Mouse (Mus musculus): ENCODE results near the gene Pakap. TPM values are rescaled to one million over a fixed set of nuclear protein-coding genes. Genes with fewer than 3 reads are reported as not detected.

Pakap gene
- polyA plus RNA-seq, 1 experiment from 2014 or later = 1.4 TPM

DNA sequence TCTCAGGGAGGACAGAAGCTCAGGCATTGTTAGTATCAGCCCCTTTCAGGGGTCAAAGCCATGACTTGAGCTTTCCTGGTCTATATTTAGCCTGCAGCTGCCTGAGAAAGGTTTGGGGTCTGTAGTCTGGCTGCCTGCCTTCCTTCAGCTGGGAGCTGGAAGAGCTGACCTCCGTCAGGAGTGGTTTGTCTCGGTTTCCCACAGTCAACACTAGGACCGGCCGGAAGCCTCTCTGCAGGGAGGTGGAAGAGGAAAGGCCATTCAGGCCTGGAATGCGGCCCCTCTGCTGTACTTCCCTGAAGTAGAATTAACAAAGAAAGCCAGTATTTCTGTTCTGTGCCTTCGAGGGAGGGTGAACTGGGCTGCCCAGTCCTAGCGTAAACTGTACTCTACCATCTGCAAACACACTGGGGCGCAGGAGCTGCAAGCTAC lies 279.0 kb downstream of the Pakap start:
- H3K27me3 ChIP-seq = no peaks in the 10 kb centered on the region
- H3K9ac ChIP-seq = no peak overlapping the region
- WGBS (ENCODE audit: insufficient replicate concordance) = 47% methylated on average over 8 of the region's 8 CpGs
- no peaks in the 10 kb centered on the region for H3K36me3 ChIP-seq (replicated peaks)
- no peaks in the 10 kb centered on the region for H3K9me3 ChIP-seq (replicated peaks)
- H3K27ac ChIP-seq (replicated peaks) = no peak overlapping the region
- ATAC-seq (ENCODE audit: insufficient read depth) = 0 out of 2 replicates have a peak, but pooled peaks have one; percentile 25
- H3K4me1 ChIP-seq (replicated peaks) = 0 out of 2 replicates have a peak, but pooled peaks cover 10% of the 10 kb centered on the region
- H3K4me3 ChIP-seq (replicated peaks) = no peak overlapping the region
- 0 out of 2 replicates have a peak overlapping the region, but pooled peaks have one; percentile 5 for H3K4me2 ChIP-seq

DNA sequence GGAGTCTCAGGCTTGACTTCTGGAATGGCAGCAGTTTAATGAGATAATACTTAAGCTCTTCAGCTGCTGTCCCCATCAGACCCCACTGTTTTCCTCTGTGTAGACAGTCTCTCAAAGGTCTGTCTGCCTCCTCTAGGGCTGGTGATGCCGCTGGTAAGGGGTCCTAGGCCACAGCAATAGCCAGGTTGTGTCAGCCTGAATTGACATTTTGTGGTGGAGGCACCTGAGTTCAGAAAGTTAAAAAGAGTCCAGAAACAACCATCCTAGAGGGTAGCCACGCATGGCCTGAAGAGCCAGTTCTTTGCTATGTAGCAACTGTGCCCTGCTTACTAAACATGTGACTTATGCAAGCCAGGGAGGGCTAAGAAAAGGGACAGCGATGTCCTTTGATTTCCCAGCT lies 279.7 kb downstream of the Pakap start:
- Histone ChIP-seq H3K27ac (replicated peaks) (no peak overlapping the region), H3K4me2 (no peak overlapping the region), H3K27me3 (no peaks in the 10 kb centered on the region), H3K4me3 (replicated peaks) (no peak overlapping the region), H3K9me3 (replicated peaks) (no peaks in the 10 kb centered on the region), H3K9ac (no peak overlapping the region), H3K4me1 (replicated peaks) (0 out of 2 replicates have a peak, but pooled peaks cover 10% of the 10 kb centered on the region), H3K36me3 (replicated peaks) (no peaks in the 10 kb centered on the region)
- 73% methylated on average over 3 of the region's 3 CpGs for WGBS (ENCODE audit: insufficient replicate concordance)
- no peak for ATAC-seq (ENCODE audit: insufficient read depth)

- Histone ChIP-seq H3K4me1 (replicated peaks) (0 out of 2 replicates have a peak, but pooled peaks cover 10% of the 10 kb centered on the region), H3K4me2 (no peak overlapping the region), H3K27ac (replicated peaks) (no peak overlapping the region), H3K27me3 (no peaks in the 10 kb centered on the region), H3K9me3 (replicated peaks) (no peaks in the 10 kb centered on the region), H3K9ac (no peak overlapping the region), H3K36me3 (replicated peaks) (no peaks in the 10 kb centered on the region), H3K4me3 (replicated peaks) (no peak overlapping the region)
- no peak for ATAC-seq (ENCODE audit: insufficient read depth)
- 32% methylated on average over 6 of the region's 6 CpGs for WGBS (ENCODE audit: insufficient replicate concordance)
Observed at GRCm38 (mm10) chr4:57849465-57849864, 281.5 kb downstream of the Pakap start.

- Histone ChIP-seq H3K36me3 (replicated peaks) (no peaks in the 10 kb centered on the region), H3K9me3 (replicated peaks) (no peaks in the 10 kb centered on the region), H3K4me2 (no peak overlapping the region), H3K27me3 (no peaks in the 10 kb centered on the region), H3K9ac (no peak overlapping the region), H3K4me3 (replicated peaks) (no peak overlapping the region), H3K27ac (replicated peaks) (no peak overlapping the region), H3K4me1 (replicated peaks) (0 out of 2 replicates have a peak, but pooled peaks cover 6% of the 10 kb centered on the region)
- ATAC-seq (ENCODE audit: insufficient read depth) = no peak
- WGBS (ENCODE audit: insufficient replicate concordance) = 64% methylated on average over 1 of the region's 1 CpGs
Observed at GRCm38 (mm10) chr4:57851731-57852130, 283.8 kb downstream of the Pakap start.

DNA sequence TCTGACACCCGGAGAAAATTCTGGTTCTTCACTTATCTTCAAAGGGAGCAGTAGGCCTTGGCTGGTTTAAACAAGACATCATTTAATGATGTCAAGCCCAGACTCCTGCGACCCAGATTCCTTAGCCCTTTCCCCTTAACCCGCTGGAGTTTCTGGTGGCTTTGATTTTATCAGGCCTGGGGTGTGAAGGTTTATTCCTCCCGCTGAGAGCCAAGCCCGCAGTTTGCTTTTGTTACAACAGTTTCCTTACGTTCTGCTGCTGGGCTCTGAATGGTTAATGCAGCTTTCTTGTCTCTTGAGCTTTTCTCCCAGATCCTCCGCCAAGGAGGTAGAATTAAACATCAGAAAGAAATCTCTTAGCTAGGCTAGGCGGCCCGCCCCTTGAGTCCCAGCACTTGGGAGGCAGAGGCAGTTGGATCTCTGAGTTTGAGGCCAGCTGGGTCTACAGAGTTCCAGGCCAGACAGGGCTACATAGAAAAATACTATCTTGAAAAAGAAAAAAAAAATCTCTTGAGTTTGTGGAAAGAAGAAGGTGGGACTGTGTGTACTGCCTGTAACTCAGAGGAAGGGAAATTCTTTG lies 284.6 kb downstream of the Pakap start:
- 57% methylated on average over 9 of the region's 9 CpGs for WGBS (ENCODE audit: insufficient replicate concordance)
- no peak overlapping the region for H3K4me3 ChIP-seq (replicated peaks)
- H3K27ac ChIP-seq (replicated peaks) = no peak overlapping the region
- no peaks in the 10 kb centered on the region for H3K27me3 ChIP-seq
- no peaks in the 10 kb centered on the region for H3K4me1 ChIP-seq (replicated peaks)
- ATAC-seq (ENCODE audit: insufficient read depth) = no peak
- no peaks in the 10 kb centered on the region for H3K9me3 ChIP-seq (replicated peaks)
- no peaks in the 10 kb centered on the region for H3K36me3 ChIP-seq (replicated peaks)
- H3K4me2 ChIP-seq = no peak overlapping the region
- no peak overlapping the region for H3K9ac ChIP-seq

DNA sequence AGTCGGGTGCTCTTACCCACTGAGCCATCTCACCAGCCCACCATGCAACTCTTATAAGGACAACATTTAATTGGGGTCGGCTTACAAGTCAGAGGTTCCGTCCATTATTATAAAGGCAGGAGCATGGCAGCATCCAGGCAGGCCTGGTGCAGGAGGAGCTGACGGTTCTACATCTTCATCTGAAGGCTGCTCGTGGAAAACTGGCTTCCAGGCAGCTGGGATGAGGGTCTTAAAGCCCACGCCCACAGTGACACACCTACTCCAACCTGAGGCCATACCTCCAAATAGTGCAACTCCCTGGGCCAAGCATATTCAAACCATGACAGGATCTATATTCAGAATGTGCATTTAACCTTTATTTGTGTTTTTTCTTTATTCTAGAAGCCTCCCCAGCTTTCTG lies 286.2 kb downstream of the Pakap start:
- no peaks in the 10 kb centered on the region for H3K9me3 ChIP-seq (replicated peaks)
- no peak overlapping the region for H3K4me3 ChIP-seq (replicated peaks)
- WGBS (ENCODE audit: insufficient replicate concordance) = 62% methylated on average over 6 of the region's 6 CpGs
- no peaks in the 10 kb centered on the region for H3K36me3 ChIP-seq (replicated peaks)
- H3K4me2 ChIP-seq = no peak overlapping the region
- H3K9ac ChIP-seq = no peak overlapping the region
- no peak overlapping the region for H3K27ac ChIP-seq (replicated peaks)
- H3K27me3 ChIP-seq = no peaks in the 10 kb centered on the region
- no peak for ATAC-seq (ENCODE audit: insufficient read depth)
- H3K4me1 ChIP-seq (replicated peaks) = no peaks in the 10 kb centered on the region

DNA sequence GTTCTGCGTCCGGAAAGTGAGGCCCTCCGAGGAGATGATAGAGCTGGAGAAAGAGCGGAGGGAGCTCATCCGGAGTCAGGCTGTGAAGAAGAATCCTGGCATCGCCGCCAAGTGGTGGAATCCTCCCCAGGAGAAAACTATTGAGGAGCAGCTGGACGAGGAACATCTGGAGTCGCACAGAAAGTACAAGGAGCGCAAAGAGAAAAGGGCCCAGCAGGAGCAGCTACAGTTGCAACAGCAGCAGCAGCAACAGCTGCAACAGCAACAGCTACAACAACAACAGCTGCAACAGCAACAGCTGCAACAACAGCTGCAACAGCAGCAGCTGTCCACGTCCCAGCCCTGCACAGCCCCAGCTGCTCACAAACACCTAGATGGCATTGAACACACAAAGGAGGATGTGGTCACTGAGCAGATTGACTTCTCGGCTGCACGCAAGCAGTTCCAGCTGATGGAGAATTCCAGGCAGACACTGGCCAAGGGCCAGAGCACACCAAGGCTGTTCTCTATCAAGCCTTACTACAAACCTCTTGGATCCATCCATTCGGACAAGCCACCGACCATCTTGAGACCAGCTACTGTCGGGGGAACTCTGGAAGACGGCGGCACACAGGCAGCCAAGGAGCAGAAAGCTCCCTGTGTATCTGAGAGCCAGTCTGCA lies 287.4 kb downstream of the Pakap start:
- H3K9me3 ChIP-seq (replicated peaks) = no peaks in the 10 kb centered on the region
- H3K27me3 ChIP-seq = no peaks in the 10 kb centered on the region
- no peak overlapping the region for H3K9ac ChIP-seq
- no peaks in the 10 kb centered on the region for H3K4me1 ChIP-seq (replicated peaks)
- H3K36me3 ChIP-seq (replicated peaks) = no peaks in the 10 kb centered on the region
- H3K4me2 ChIP-seq = no peak overlapping the region
- no peak overlapping the region for H3K4me3 ChIP-seq (replicated peaks)
- WGBS (ENCODE audit: insufficient replicate concordance) = 74% methylated on average over 18 of the region's 18 CpGs
- H3K27ac ChIP-seq (replicated peaks) = no peak overlapping the region
- ATAC-seq (ENCODE audit: insufficient read depth) = no peak

GRCm38 (mm10) chr4:57856673-57857072 lies 288.7 kb downstream of the Pakap start:
- Histone ChIP-seq H3K4me2 (no peak overlapping the region), H3K4me3 (replicated peaks) (no peak overlapping the region), H3K36me3 (replicated peaks) (no peaks in the 10 kb centered on the region), H3K4me1 (replicated peaks) (no peaks in the 10 kb centered on the region), H3K9ac (no peak overlapping the region), H3K9me3 (replicated peaks) (no peaks in the 10 kb centered on the region), H3K27ac (replicated peaks) (no peak overlapping the region), H3K27me3 (no peaks in the 10 kb centered on the region)
- ATAC-seq (ENCODE audit: insufficient read depth) = no peak
- 87% methylated on average over 10 of the region's 10 CpGs for WGBS (ENCODE audit: insufficient replicate concordance)

DNA sequence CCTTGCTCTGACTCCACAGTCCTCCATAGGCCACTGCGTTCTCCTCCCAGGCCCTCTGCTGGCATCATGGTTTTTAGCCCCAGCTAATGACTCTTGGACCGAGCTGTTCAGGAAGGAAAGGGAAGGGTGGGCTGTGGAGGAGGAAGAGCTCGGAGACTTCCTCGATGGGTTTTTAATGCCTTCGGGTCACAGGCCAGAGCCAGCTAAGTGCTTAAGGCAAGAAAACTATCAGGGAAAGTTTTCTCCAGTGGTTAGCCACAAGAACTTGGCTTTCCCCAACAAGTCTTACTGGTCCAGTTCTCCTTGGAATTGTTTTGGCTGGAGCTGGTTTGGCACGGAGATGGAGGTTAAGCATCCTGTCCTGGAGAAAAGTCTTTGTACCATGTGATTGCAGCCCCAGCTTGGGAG lies 292.2 kb downstream of the Pakap start:
- Histone ChIP-seq H3K36me3 (replicated peaks) (no peaks in the 10 kb centered on the region), H3K27me3 (no peaks in the 10 kb centered on the region), H3K27ac (replicated peaks) (no peak overlapping the region), H3K4me2 (no peak overlapping the region), H3K4me3 (replicated peaks) (no peak overlapping the region), H3K4me1 (replicated peaks) (no peaks in the 10 kb centered on the region), H3K9me3 (replicated peaks) (no peaks in the 10 kb centered on the region), H3K9ac (no peak overlapping the region)
- ATAC-seq (ENCODE audit: insufficient read depth) = no peak
- 37% methylated on average over 6 of the region's 6 CpGs for WGBS (ENCODE audit: insufficient replicate concordance)

- Histone ChIP-seq H3K4me3 (replicated peaks) (no peak overlapping the region), H3K9ac (no peak overlapping the region), H3K27me3 (no peaks in the 10 kb centered on the region), H3K27ac (replicated peaks) (no peak overlapping the region), H3K36me3 (replicated peaks) (no peaks in the 10 kb centered on the region), H3K9me3 (replicated peaks) (no peaks in the 10 kb centered on the region), H3K4me1 (replicated peaks) (no peaks in the 10 kb centered on the region), H3K4me2 (no peak overlapping the region)
- no peak for ATAC-seq (ENCODE audit: insufficient read depth)
- 54% methylated on average over 6 of the region's 6 CpGs for WGBS (ENCODE audit: insufficient replicate concordance)
Observed at GRCm38 (mm10) chr4:57861166-57861565, 293.2 kb downstream of the Pakap start.

DNA sequence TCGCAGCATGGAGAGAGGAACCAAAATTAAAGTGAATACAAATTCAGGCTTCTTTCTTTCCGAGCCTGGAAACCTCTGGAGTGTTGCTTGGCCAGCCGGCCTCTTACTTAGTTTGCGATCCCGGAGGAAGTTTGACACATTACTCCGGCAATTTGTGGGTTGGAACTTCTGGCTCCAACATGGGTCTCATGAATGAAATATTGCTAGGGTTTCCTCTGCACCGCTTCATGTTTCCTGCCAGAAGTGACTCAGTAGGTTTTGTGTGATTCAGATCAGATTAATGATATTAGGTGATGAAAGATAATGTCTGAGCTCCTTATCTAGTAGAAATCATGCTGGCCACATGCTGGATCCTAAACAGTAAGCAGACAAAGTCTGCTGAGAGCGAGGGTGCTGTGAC lies 293.9 kb downstream of the Pakap start:
- ATAC-seq (ENCODE audit: insufficient read depth) = no peak
- no peaks in the 10 kb centered on the region for H3K27me3 ChIP-seq
- H3K4me2 ChIP-seq = no peak overlapping the region
- H3K9me3 ChIP-seq (replicated peaks) = no peaks in the 10 kb centered on the region
- H3K4me1 ChIP-seq (replicated peaks) = no peaks in the 10 kb centered on the region
- no peak overlapping the region for H3K4me3 ChIP-seq (replicated peaks)
- 27% methylated on average over 8 of the region's 8 CpGs for WGBS (ENCODE audit: insufficient replicate concordance)
- no peak overlapping the region for H3K9ac ChIP-seq
- H3K36me3 ChIP-seq (replicated peaks) = no peaks in the 10 kb centered on the region
- H3K27ac ChIP-seq (replicated peaks) = no peak overlapping the region

All from liver, embryonic 15.5 days (tissue).